Comparison of ENCODE assay signal across 7 mouse cellular contexts in the genomic region with DNA sequence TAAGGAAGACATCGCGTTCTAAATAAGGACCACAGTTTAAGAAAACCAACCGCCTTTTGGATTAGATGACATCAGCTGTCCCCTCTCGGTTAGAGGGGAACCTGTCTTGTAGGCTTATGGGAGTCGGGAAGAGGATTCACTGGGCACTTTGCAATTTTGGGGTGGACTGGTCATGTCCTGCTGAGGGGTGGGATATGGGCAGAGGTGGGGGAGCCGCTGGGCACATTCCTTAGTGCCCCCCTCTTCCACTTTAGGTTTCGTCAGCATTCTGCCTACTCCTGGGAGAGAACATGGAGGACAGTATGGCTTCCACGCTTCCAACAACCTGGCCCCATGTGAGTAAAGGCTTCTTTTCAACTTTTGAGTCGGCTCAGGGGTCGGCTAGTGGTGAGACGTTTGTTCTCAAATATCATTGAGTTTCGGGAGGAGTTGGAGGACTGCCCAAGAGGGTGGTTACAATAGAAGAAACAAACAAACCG. TPM values are rescaled to one million over a fixed set of nuclear protein-coding genes. Genes with fewer than 3 reads are reported as not detected.
DNase-seq lines count a peak whose midpoint lies in the region; ATAC-seq and TF ChIP-seq lines count a peak whose summit lies in the region.

No protein-coding gene starts in this region.

- peak; percentile 38 for ATAC-seq in forebrain, postnatal 0 days
- peak; percentile 35 for ATAC-seq in kidney, embryonic 14.5 days (ENCODE audit: low FRiP score, low TSS enrichment)
- ATAC-seq in lung, postnatal 0 days: peak; percentile 39
- peak; percentile 25; the same call in 1 of the 2 replicates for ATAC-seq in stomach, embryonic 15.5 days (ENCODE audit: insufficient read depth, low FRiP score, low read depth)

- no peak for TF ChIP-seq CTCF in forebrain, postnatal 0 days (IDR thresholded peaks at IDR 0.05; ENCODE audit: low read depth)
- no peak for TF ChIP-seq CTCF in lung, postnatal 0 days (IDR thresholded peaks at IDR 0.05)

- peak; percentile 45 to 52 for DNase-seq in right cerebral cortex, postnatal 10 days (ENCODE audit: low spot score in 2 of 2)
- no peak for DNase-seq in right cerebral cortex, postnatal 25 days
- DNase-seq in cerebellum, adult 18-20 months: peak; percentile 12 to 34
- no peak for DNase-seq in forebrain, postnatal 0 days
- peak; percentile 71 for DNase-seq in lung, postnatal 0 days (ENCODE audit: low spot score)

- H3K27ac ChIP-seq in forebrain, postnatal 0 days (ENCODE audit: low read depth, low read length): peak overlapping the region; percentile 70
- H3K27ac ChIP-seq in kidney, embryonic 14.5 days (ENCODE audit: low read depth, low read length): no peak overlapping the region
- peak overlapping the region; percentile 80 for H3K27ac ChIP-seq in lung, postnatal 0 days (ENCODE audit: low read length)
- H3K27ac ChIP-seq in stomach, embryonic 15.5 days: peak overlapping the region; percentile 75; the same call in 1 of the 2 replicates

- 27% methylated on average over 13 of the region's 13 CpGs for WGBS in forebrain, postnatal 0 days
- WGBS in kidney, embryonic 14.5 days: 38% methylated on average over 13 of the region's 13 CpGs
- WGBS in lung, postnatal 0 days: 19% methylated on average over 13 of the region's 13 CpGs
- WGBS in stomach, embryonic 15.5 days: 27% methylated on average over 13 of the region's 13 CpGs

- H3K9me3 ChIP-seq in forebrain, postnatal 0 days (ENCODE audit: low read length): peaks cover 35% of the 10 kb centered on the region
- H3K9me3 ChIP-seq in kidney, embryonic 14.5 days (ENCODE audit: control insufficient read depth, low read length): peaks cover 38% of the 10 kb centered on the region
- H3K9me3 ChIP-seq in lung, postnatal 0 days (ENCODE audit: low read length): peaks cover 11% of the 10 kb centered on the region
- peaks cover 5% of the 10 kb centered on the region; the same call in 1 of the 2 replicates for H3K9me3 ChIP-seq in stomach, embryonic 15.5 days

- peak overlapping the region; percentile 72 for H3K9ac ChIP-seq in forebrain, postnatal 0 days
- peak overlapping the region; percentile 56 for H3K9ac ChIP-seq in kidney, embryonic 14.5 days (ENCODE audit: low read depth, low read length)
- peak overlapping the region; percentile 63 for H3K9ac ChIP-seq in lung, postnatal 0 days (replicated peaks; ENCODE audit: low read depth)
- peak overlapping the region; percentile 48 for H3K9ac ChIP-seq in stomach, embryonic 15.5 days

- peaks cover 28% of the 10 kb centered on the region for H3K36me3 ChIP-seq in forebrain, postnatal 0 days (ENCODE audit: insufficient read depth)
- peaks cover 38% of the 10 kb centered on the region for H3K36me3 ChIP-seq in kidney, embryonic 14.5 days (ENCODE audit: control insufficient read depth, insufficient read depth, low read length)
- H3K36me3 ChIP-seq in lung, postnatal 0 days (ENCODE audit: insufficient read depth, low read length): peaks cover 23% of the 10 kb centered on the region; the same call in 1 of the 2 replicates
- peaks cover 33% of the 10 kb centered on the region for H3K36me3 ChIP-seq in stomach, embryonic 15.5 days

- H3K27me3 ChIP-seq in forebrain, postnatal 0 days (ENCODE audit: insufficient read depth, low read length): no peaks in the 10 kb centered on the region
- H3K27me3 ChIP-seq in kidney, embryonic 14.5 days (ENCODE audit: control insufficient read depth, insufficient read depth, low read length): no peaks in the 10 kb centered on the region
- H3K27me3 ChIP-seq in lung, postnatal 0 days (replicated peaks; ENCODE audit: insufficient read depth, low read length): no peaks in the 10 kb centered on the region
- no peaks in the 10 kb centered on the region for H3K27me3 ChIP-seq in stomach, embryonic 15.5 days (replicated peaks)

- 0 out of 2 replicates have a peak, but pooled peaks cover 3% of the 10 kb centered on the region for H3K4me1 ChIP-seq in forebrain, postnatal 0 days (ENCODE audit: insufficient read depth)
- H3K4me1 ChIP-seq in kidney, embryonic 14.5 days (ENCODE audit: control insufficient read depth, insufficient read depth, low read length): no peaks in the 10 kb centered on the region
- H3K4me1 ChIP-seq in lung, postnatal 0 days (ENCODE audit: insufficient read depth, low read depth, low read length): no peaks in the 10 kb centered on the region
- H3K4me1 ChIP-seq in stomach, embryonic 15.5 days: no peaks in the 10 kb centered on the region

- no peak for TF ChIP-seq EP300 in lung, postnatal 0 days (IDR thresholded peaks at IDR 0.05)

- peak overlapping the region; percentile 57 for H3K4me2 ChIP-seq in forebrain, postnatal 0 days (ENCODE audit: low read depth)
- H3K4me2 ChIP-seq in kidney, embryonic 14.5 days (replicated peaks; ENCODE audit: low read depth, low read length): peak overlapping the region; percentile 48
- H3K4me2 ChIP-seq in lung, postnatal 0 days (replicated peaks; ENCODE audit: low read depth, low read length): peak overlapping the region; percentile 59
- peak overlapping the region; percentile 71 for H3K4me2 ChIP-seq in stomach, embryonic 15.5 days

- peak overlapping the region; percentile 62 for H3K4me3 ChIP-seq in forebrain, postnatal 0 days (ENCODE audit: low read depth, low read length)
- peak overlapping the region; percentile 57 for H3K4me3 ChIP-seq in kidney, embryonic 14.5 days (ENCODE audit: low read length)
- H3K4me3 ChIP-seq in lung, postnatal 0 days (ENCODE audit: low read depth, low read length): peak overlapping the region; percentile 67
- H3K4me3 ChIP-seq in stomach, embryonic 15.5 days (replicated peaks): peak overlapping the region; percentile 66

RNA-seq across cellular contexts. Expression of a gene that starts 0.7 kb away (rescaled TPM):
- total RNA-seq in forebrain, postnatal 0 days (2014; rRNA removed): 34.9 and 43.2 TPM in 2 replicates
- 15.4 and 18.5 TPM in 2 replicates for polyA plus RNA-seq in forebrain, postnatal 0 days (2015; fragmentation: Nextera tagmentation; extraction: Ambion mirVana)
- 20.9 and 33.2 TPM in 2 replicates for polyA plus RNA-seq in kidney, embryonic 14.5 days (2014; fragmentation: Nextera tagmentation; extraction: Ambion mirVana)
- polyA plus RNA-seq in lung, postnatal 0 days (2015; fragmentation: Nextera tagmentation; extraction: Ambion mirVana): 26.4 and 28.3 TPM in 2 replicates
- 32.3 and 34.4 TPM in 2 replicates for polyA plus RNA-seq in stomach, embryonic 15.5 days (2015; fragmentation: Nextera tagmentation; extraction: Ambion mirVana)

RNA-seq across cellular contexts. Expression of a gene that starts 16.6 kb away (rescaled TPM):
- 20.6 and 26.6 TPM in 2 replicates for total RNA-seq in forebrain, postnatal 0 days (2014; rRNA removed)
- 8.1 and 14.2 TPM in 2 replicates for polyA plus RNA-seq in forebrain, postnatal 0 days (2015; fragmentation: Nextera tagmentation; extraction: Ambion mirVana)
- polyA plus RNA-seq in kidney, embryonic 14.5 days (2014; fragmentation: Nextera tagmentation; extraction: Ambion mirVana): 18.5 and 19.8 TPM in 2 replicates
- 7.2 and 8.5 TPM in 2 replicates for polyA plus RNA-seq in lung, postnatal 0 days (2015; fragmentation: Nextera tagmentation; extraction: Ambion mirVana)
- 12.5 and 14.7 TPM in 2 replicates for polyA plus RNA-seq in stomach, embryonic 15.5 days (2015; fragmentation: Nextera tagmentation; extraction: Ambion mirVana)

RNA-seq across cellular contexts. Expression of a gene that starts 31.8 kb away (rescaled TPM):
- total RNA-seq in forebrain, postnatal 0 days (2014; rRNA removed): 28.4 and 36.7 TPM in 2 replicates
- 13.3 and 17.8 TPM in 2 replicates for polyA plus RNA-seq in forebrain, postnatal 0 days (2015; fragmentation: Nextera tagmentation; extraction: Ambion mirVana)
- polyA plus RNA-seq in kidney, embryonic 14.5 days (2014; fragmentation: Nextera tagmentation; extraction: Ambion mirVana): 6.1 and 9.3 TPM in 2 replicates
- polyA plus RNA-seq in lung, postnatal 0 days (2015; fragmentation: Nextera tagmentation; extraction: Ambion mirVana): 1.3 and 2.0 TPM in 2 replicates
- polyA plus RNA-seq in stomach, embryonic 15.5 days (2015; fragmentation: Nextera tagmentation; extraction: Ambion mirVana): 5.6 and 6.8 TPM in 2 replicates

RNA-seq across cellular contexts. Expression of a gene that starts 45.7 kb away (rescaled TPM):
- total RNA-seq in forebrain, postnatal 0 days (2014; rRNA removed): 17.7 and 18.5 TPM in 2 replicates
- polyA plus RNA-seq in forebrain, postnatal 0 days (2015; fragmentation: Nextera tagmentation; extraction: Ambion mirVana): 1.5 and 2.0 TPM in 2 replicates
- polyA plus RNA-seq in kidney, embryonic 14.5 days (2014; fragmentation: Nextera tagmentation; extraction: Ambion mirVana): 4.0 and 4.5 TPM in 2 replicates
- polyA plus RNA-seq in lung, postnatal 0 days (2015; fragmentation: Nextera tagmentation; extraction: Ambion mirVana): 2.5 TPM in 2 replicates
- polyA plus RNA-seq in stomach, embryonic 15.5 days (2015; fragmentation: Nextera tagmentation; extraction: Ambion mirVana): 3.4 and 3.6 TPM in 2 replicates

Comparison
In these comparisons a context has a peak if more than half of its experiments do, and no peak if none do; other contexts are left out.
1. DNase-seq: peak in right cerebral cortex, postnatal 10 days (2 of 2), cerebellum, adult 18-20 months (2 of 2) and lung, postnatal 0 days (single experiment); none in right cerebral cortex, postnatal 25 days (single experiment) and forebrain, postnatal 0 days (single experiment).
2. Peak in every context shown above with its lines, with median percentiles within 50 percentile points of each other: ATAC-seq, H3K4me2 ChIP-seq, H3K4me3 ChIP-seq and H3K9ac ChIP-seq.